Mouse (Mus musculus) liver, adult 2 months (tissue): Measurements from ENCODE around the gene Endov. TPM values are rescaled to one million over a fixed set of nuclear protein-coding genes. Genes with fewer than 3 reads are reported as not detected.

ENCODE experiments used
- DNase-seq: peaks from one replicate; pipeline ENCODE4 v3.0.0-alpha.2; 2011; ENCODE audit warnings: low read depth, low spot score; ENCODE audit errors: extremely low read depth
- H3K27ac ChIP-seq: fragments of 200-500 bp; replicated peaks from 2 replicates; pipeline ENCODE4 v1.5.1; 2012; ENCODE audit warnings: low read depth, mild to moderate bottlenecking, control low read depth, inconsistent platforms, low read length; ENCODE audit not compliant: insufficient read depth
- H3K27me3 ChIP-seq: fragments of 200-500 bp; 2 replicates; pipeline ENCODE4 v1.6.1; 2012; ENCODE audit warnings: mild to moderate bottlenecking, moderate library complexity, low read length, inconsistent platforms; ENCODE audit not compliant: control insufficient read depth, insufficient read depth
- H3K36me3 ChIP-seq: fragments of 200-500 bp; 2 replicates; pipeline ENCODE4 v1.6.1; 2012; ENCODE audit warnings: low read length, inconsistent platforms; ENCODE audit not compliant: control insufficient read depth, insufficient read depth
- H3K4me1 ChIP-seq: fragments of 200-500 bp; 2 replicates; pipeline ENCODE4 v1.6.1; 2011; ENCODE audit warnings: low read length; ENCODE audit not compliant: control insufficient read depth, insufficient read depth
- H3K4me3 ChIP-seq: fragments of 200-500 bp; 2 replicates; pipeline ENCODE4 v1.5.1; 2011; ENCODE audit warnings: low read depth, mild to moderate bottlenecking, control low read depth, low read length, moderate library complexity; ENCODE audit not compliant: insufficient read depth
- H3K79me2 ChIP-seq: fragments of 200-500 bp; 2 replicates; pipeline ENCODE4 v1.6.1; 2012; ENCODE audit warnings: inconsistent platforms, mild to moderate bottlenecking, low read length, moderate library complexity; ENCODE audit not compliant: control insufficient read depth, insufficient read depth
- H3K9ac ChIP-seq: fragments of 200-500 bp; 2 replicates; pipeline ENCODE4 v1.6.1; 2012; ENCODE audit warnings: low read depth, mild to moderate bottlenecking, control low read depth, inconsistent platforms, low read length
- CTCF ChIP-seq: fragments of 200-500 bp; IDR thresholded peaks from 2 replicates; pipeline ENCODE4 v1.5.1; 2011; ENCODE audit warnings: low read depth, low read length, control low read depth
- POLR2A ChIP-seq: fragments of 200-500 bp; IDR thresholded peaks from 2 replicates; pipeline ENCODE4 v1.6.1; 2011; ENCODE audit warnings: low read length, control low read depth; ENCODE audit not compliant: insufficient read depth; ENCODE audit errors: extremely low read depth
- WGBS: fragments of 180-500 bp; shearing (Covaris S2); methylation state at CpG from one replicate; pipeline ENCODE4 v1.1.7; 2018; 5-methylcytosine and 5-hydroxymethylcytosine counted together
- polyA plus RNA-seq: library from polyadenylated mRNA; depleted of rRNA; stranded (reverse); fragments of >200 nt; gene quantifications from 2 replicates; pipeline ENCODE4 v1.2.3, GENCODE M21; 2012
- total RNA-seq: library from RNA; depleted of rRNA; stranded (reverse); fragments of >200 nt; gene quantifications from 2 replicates; pipeline ENCODE4 v1.2.3, GENCODE M21; 2014

The Endov gene
- total and polyA plus RNA-seq, 2 experiments: 2.3 to 9.8 TPM

- peaks cover 41% of the 10 kb centered on the region for H3K27me3 ChIP-seq
- 38% methylated on average over 10 of the region's 10 CpGs for WGBS
Observed at GRCm38 (mm10) chr11:119545741-119546495, 54.8 kb downstream of the Endov start.

GRCm38 (mm10) chr11:119546496-119547182, 55.5 kb downstream of the Endov start:
- DNase-seq: peak; percentile 18
- Histone ChIP-seq H3K9ac (no peak overlapping the region), H3K27me3 (peaks cover 41% of the 10 kb centered on the region), H3K27ac (no peak overlapping the region), H3K36me3 (no peaks in the 10 kb centered on the region), H3K4me3 (peak overlapping the region; percentile 62; the same call in 1 of the 2 replicates), H3K79me2 (no peaks in the 10 kb centered on the region), H3K4me1 (peaks cover 6% of the 10 kb centered on the region)
- WGBS: 3% methylated on average over 44 of the region's 46 CpGs
- TF ChIP-seq CTCF (no peak), POLR2A (no peak)

More at GRCm38 (mm10) chr11:119545741-119546495, 54.8 kb downstream of the Endov start:
- H3K4me3 ChIP-seq: no peak overlapping the region
- TF ChIP-seq POLR2A: no peak
- TF ChIP-seq CTCF: no peak
- no peak overlapping the region for H3K27ac ChIP-seq
- peaks cover 6% of the 10 kb centered on the region for H3K4me1 ChIP-seq
- no peak for DNase-seq
- no peaks in the 10 kb centered on the region for H3K36me3 ChIP-seq
- H3K9ac ChIP-seq: no peak overlapping the region
- no peaks in the 10 kb centered on the region for H3K79me2 ChIP-seq

GRCm38 (mm10) chr11:119547183-119547921, 56.2 kb downstream of the Endov start, which contains the start of gene Nptx1:
Nptx1 (minus strand) TSS chr11:119547753.
- Histone ChIP-seq H3K9ac (peak within 1 kb of the TSS; percentile 64), H3K27me3 (peaks cover 41% of the 10 kb centered on the region), H3K4me1 (peaks cover 6% of the 10 kb centered on the region), H3K4me3 (peak within 1 kb of the TSS; percentile 62; the same call in 1 of the 2 replicates), H3K27ac (no peak within 1 kb of the TSS), H3K79me2 (no peaks in the 10 kb centered on the region), H3K36me3 (no peaks in the 10 kb centered on the region)
- no peak for DNase-seq
- WGBS: under 1% methylated on average over 90 of the region's 90 CpGs
- TF ChIP-seq CTCF (no peak), POLR2A (no peak)

- Histone ChIP-seq H3K27ac (no peak overlapping the region), H3K9ac (no peak overlapping the region), H3K79me2 (no peaks in the 10 kb centered on the region), H3K27me3 (peaks cover 41% of the 10 kb centered on the region), H3K4me3 (peak overlapping the region; percentile 62; the same call in 1 of the 2 replicates), H3K36me3 (no peaks in the 10 kb centered on the region), H3K4me1 (peaks cover 11% of the 10 kb centered on the region)
- 1% methylated on average over 33 of the region's 39 CpGs for WGBS
- no peak for TF ChIP-seq CTCF
- no peak for TF ChIP-seq POLR2A
- no peak for DNase-seq
Observed at GRCm38 (mm10) chr11:119547951-119548591, 56.9 kb downstream of the Endov start.

GRCm38 (mm10) chr11:119548741-119549370, 57.7 kb downstream of the Endov start:
- H3K27me3 ChIP-seq: peaks cover 41% of the 10 kb centered on the region
- WGBS: 3% methylated on average over 37 of the region's 37 CpGs
- no peak overlapping the region for H3K4me3 ChIP-seq
- peaks cover 13% of the 10 kb centered on the region for H3K4me1 ChIP-seq
- H3K79me2 ChIP-seq: no peaks in the 10 kb centered on the region
- no peak for TF ChIP-seq CTCF
- TF ChIP-seq POLR2A: no peak
- H3K36me3 ChIP-seq: no peaks in the 10 kb centered on the region
- DNase-seq: no peak
- H3K27ac ChIP-seq: no peak overlapping the region
- H3K9ac ChIP-seq: no peak overlapping the region
